Mouse (Mus musculus) cerebellum, postnatal 14 days (tissue): ENCODE results near the gene Nr4a1.

Experiments
- DNase-seq, 2 experiments: peaks; one replicate each; pipeline ENCODE4 v3.0.0; 2021; ENCODE audit warnings: mixed read lengths in 2 of 2

Nr4a1 gene

DNA sequence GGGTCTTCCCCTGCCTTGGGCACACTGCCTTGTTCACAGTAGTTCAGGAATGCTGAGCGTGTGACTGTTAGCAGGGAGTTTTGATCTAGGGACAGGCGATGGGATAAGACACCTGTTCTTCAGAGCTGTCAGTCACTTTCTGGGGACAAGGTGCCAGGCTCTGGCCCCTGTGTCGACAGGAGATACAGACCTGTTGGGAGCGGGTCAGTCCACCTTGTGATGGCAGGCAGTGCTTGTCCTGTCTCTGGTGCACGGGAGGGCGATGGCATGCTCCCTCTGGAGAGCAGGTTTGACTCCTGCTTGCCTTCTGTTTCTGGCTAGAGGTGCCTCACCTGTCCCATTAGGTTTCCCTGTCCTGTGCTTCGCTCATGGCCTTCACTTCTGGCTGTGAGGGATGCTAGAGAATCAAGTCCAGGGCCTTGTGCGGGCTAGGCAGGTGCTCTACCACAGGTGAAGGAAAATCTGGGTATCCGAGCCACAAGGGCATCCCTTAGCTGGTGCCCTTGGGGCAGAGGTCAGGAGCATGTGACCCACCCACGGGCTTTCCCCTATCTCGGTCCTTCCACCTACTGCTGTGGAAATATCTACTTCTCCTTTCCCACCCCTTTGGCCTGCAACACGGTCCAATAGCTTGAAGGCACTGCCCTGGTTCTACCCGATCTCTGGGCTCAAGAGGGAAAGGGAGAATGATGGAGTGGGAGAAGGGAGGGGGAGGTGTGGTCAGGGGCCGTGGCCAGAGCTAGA, 2.6 kb downstream of the Nr4a1 start:
- no peak for DNase-seq

DNA sequence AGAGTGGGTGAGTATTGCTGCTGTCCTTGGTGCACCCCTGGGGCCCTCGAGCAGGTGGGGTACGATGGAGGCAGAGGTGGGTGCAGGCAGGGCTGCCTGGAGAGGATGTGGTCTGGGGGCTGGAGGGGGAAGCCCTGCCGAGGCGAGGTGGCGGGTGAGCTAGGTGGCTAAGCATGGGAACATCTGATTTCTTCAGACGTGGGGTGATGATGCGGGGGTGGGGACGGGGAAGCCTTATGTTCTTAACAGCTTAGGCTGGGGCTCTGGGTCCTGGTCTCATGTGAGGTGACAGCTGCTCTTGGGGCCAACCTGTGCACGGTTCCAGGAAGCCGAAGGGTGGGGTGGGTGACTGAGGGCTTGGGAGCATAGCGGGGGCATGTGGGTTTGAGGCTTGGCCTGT, 4.4 kb downstream of the Nr4a1 start:
- DNase-seq, result no peak

GRCm38 (mm10) chr15:101259922-101260321, 5.9 kb downstream of the Nr4a1 start:
- no peak for DNase-seq

- DNase-seq, result no peak
Measured at GRCm38 (mm10) chr15:101260387-101260786, 6.3 kb downstream of the Nr4a1 start.

DNA sequence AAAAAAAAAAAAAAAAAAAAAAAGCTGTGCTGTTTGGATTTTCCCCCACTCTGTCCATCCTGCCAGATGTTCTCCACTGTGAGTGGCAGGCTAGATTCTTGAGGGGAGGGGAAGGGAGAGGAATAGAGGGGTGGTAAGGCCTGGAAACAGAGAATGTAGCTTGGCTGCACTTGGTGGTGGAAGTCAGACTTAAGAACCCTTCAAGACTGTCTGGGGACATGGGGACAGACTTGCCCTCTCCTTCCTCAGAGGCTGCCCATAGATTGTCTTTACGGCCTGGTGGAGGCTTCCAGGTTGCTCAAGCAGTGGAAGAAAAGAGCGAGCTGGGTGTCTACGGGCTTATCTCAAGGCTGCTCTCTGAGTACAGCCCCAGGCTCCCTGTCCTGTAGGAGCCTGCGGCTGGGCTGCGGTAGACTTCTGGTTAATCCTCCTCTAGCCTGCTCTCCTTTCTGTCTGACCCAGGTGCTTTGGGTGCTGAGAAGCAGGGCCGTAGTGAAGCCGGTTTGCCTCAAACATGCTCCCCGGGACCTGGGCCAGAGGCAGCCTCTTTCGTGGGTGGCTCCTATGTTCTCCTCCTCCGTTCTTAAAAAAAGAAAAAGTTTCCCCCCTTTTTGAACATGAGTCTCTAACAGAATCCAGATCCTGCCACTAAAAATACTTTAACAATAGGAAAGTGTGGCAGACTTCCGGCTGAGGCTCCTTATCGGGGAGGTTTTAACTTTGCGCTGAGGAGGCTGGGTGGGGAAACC, 7.0 kb downstream of the Nr4a1 start:
- no peak for DNase-seq

DNA sequence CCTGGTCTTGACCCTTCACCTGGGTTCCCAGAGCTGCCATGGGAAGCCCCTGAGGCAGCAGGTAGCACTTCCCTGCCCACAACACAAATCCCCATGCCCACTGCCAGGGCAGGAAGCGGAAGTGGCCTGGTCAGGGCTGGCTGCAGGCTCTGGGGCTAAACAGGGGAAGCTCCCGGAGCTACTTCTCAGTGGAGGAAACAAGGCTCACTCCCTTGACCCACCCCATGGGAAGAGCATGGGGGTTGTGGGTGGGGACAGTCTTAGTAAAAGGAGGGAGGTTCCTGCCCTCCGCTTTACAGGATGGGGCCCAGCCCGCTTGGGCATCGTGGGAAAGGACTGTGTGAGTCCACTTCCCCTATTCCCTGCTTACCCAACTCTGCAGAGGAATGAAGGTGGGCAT, 8.4 kb downstream of the Nr4a1 start:
- no peak for DNase-seq

GRCm38 (mm10) chr15:101266132-101266963, 12.3 kb downstream of the Nr4a1 start:
- DNase-seq, result peak; percentile 85 to 87

DNA sequence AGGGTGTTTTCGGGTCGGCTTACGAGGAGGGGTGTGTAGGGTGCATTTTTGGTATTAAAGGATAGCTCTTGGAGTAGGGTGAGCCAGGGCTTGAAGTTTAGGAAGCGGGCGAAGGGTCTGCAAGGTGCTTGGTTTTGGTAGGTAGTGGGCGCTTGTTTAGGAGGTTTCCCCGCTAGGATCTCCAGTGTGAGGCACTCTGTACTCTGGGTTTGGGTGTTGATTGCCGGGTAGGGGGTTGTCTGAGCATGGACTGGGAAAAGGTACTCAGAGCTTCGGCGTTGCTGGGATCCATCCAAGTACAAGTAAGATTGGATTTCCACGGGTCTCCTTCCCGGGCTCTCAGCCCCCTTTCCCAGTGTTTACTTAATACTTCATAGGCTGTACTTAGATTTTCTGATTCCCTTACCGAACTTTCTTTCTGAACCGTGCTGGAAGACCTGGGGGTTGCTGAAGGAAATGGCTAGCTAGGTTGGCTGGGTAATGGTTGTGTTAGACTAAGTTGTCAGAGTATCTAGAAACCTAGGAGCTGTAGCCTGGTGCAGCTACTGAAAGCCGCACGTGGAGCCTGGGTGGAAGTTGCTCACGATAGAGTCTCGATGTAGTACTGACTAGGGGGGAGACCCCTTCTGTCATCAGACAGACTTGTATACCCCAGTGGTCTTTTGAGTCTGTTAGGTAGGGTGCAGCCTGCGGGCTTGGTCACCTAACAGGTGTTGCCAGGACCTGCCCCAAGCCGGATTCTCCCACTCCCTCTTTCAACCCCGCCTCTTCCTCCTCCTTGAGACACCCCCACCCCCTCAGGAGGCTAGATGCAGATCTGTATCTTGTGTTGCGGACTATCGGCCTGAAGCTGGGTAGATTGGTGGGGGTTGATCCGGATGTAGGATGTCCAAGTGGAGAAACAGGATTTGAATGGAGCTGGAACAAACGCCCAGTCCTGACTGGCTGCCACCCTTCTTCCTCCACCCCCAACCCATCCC, 13.3 kb downstream of the Nr4a1 start:
- DNase-seq, result no peak

- DNase-seq, result no peak
Measured at GRCm38 (mm10) chr15:101270101-101270820, 16.2 kb downstream of the Nr4a1 start.

GRCm38 (mm10) chr15:101271107-101271506, 17.0 kb downstream of the Nr4a1 start:
- DNase-seq, result no peak

DNA sequence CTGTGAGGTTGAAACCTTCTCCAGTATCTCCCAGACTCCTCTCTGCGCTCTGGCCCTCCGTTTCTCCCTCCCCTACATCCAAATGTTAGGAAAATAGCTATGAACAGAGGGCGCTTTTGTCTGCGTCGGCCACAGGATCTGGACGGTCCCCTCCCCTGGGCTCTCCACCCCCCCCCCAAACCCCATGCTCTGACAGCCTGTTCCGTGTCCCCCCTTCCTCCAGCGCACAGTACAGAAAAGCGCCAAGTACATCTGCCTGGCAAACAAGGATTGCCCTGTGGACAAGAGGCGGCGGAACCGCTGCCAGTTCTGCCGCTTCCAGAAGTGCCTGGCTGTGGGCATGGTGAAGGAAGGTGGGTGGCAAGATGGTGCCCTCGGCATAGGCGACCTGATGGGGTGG, 17.4 kb downstream of the Nr4a1 start:
- no peak for DNase-seq

- DNase-seq, result no peak
Measured at GRCm38 (mm10) chr15:101274380-101274779, 20.3 kb downstream of the Nr4a1 start.

- no peak for DNase-seq
Measured at GRCm38 (mm10) chr15:101277351-101277899, 23.4 kb downstream of the Nr4a1 start.

- DNase-seq, result no peak
Measured at GRCm38 (mm10) chr15:101278589-101278988, 24.5 kb downstream of the Nr4a1 start.

DNA sequence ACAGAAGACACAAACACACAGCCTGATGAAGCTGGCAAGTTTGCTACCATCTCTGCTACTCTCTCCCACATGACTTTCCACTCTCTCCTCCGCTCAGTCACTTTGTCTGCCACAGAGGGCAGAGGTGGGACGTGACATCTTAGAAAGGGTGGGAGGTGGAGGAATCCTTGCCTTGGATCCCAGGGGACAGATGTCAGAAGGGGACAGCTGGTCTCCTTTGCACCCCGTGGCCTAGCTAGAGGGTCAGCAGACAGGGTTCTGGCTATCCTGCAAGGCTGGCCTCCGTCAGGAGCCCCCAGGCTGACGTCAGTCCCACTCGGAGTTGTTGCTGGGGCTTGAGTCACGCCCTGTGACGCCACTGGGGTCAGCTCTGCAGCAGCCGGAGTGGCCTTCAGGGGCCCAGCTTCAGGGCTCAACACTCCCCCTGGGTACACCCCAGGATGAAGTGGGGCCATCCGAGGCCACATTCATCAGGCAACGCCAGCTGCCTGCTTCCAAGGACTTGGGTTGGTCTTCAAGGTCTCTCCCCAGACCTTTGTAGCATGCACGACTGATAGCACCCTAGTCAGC, 25.4 kb downstream of the Nr4a1 start:
- no peak for DNase-seq

DNA sequence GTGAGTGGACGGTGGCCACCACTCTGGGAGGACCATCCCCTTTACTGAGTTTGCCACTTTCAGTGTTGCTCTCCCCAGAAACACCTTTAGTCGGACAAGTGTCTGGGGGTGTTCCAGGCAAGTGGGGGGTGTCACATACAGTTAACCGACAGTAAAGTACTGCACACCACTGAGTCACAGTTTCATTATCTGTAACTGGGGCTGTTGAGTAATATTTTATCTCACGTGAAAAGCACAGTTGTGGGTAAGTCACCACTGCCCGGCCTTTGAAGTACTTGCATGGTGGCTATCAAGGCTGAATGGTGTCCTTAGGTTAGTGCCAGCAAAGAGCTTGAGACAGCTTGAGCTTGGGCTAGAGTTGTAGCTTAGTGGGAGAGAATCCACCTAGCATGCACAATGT, 28.4 kb downstream of the Nr4a1 start:
- DNase-seq, result no peak

DNA sequence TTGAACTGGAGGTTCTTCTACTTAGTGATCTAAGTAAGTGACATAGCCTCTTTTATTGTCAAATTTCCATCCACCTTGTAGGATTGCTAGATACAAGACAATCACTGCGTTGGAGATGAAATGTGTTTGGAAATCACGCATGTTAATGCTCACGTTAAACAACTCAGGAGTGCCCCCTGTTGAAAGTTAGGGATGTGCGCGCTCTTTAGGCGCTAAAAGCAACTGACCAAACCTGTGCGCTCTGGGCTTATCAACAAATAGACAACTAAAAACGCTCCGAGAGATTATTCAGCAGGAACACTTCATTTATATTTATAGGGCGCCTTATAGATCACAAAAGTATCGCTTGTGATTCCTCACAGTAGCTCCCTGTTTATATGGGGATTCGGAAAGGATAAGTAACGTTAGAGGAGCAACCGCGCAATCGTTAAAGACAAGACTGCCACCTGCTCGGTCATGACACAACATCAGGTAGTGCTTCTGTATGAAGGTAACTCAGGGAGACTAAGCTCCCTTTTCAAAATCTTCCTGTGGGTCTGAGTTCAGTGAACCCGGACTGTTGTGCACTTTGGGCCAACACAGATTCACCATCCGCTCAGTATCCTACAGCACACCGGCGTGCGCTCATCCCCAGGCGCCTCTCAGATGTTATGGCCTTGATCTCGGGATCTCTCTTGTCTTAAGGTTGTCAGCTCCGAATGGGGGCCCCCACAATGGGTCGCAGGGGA, 29.3 kb downstream of the Nr4a1 start:
- DNase-seq, result peak; percentile 76 to 78

DNA sequence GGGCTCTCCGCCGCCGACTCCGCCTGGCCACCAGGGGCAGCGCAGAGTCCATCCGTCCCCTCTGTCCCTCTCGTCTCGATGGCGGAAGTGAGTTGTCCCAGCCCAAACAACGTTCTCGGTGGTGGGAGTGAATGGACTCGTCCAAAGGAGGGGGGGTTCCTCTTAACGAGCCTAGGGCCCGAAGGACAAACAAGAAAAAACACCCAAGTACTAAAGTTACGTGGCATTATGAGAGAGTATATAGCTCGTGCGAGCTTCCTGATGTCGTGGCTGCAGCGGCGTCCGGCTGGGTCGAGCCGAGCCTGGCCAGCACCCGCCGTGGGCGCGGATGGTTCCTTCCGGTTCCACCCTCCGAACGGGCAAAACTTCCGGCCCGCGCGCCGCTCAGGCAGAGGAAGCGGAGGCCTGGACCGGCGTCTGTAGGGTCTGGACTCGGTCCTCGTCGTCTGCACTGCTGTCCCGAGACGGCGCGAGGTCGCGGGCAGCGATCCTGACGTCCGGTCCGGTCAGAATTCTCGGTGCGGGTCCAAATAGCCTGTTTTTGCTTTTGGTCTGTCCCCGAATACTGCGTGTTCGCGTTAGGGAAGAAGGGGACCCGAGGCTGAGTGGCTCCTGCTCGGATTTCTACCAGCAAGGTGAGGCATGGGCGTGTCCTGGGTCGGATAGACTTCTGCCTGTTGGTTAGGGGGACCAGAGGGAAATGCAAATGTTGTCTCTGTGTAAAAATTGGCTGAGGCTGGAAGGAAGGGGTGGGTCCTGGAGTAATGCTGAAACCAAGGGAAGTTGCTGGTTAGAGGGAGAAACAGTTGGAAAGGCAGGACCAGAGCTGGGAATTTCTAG, 30.1 kb downstream of the Nr4a1 start, which contains the start of gene Atg101:
Gene Atg101, plus strand, starts transcription at position 362 of the 840 bp plus-strand sequence.
- peak; percentile 94 to 95 for DNase-seq
